Mouse (Mus musculus) stomach, postnatal 0 days (tissue): Measurements from ENCODE around the gene Chst4.

Source experiments
- CTCF ChIP-seq: IDR thresholded peaks from 2 replicates; pipeline ENCODE4 v1.5.1; 2016; ENCODE audit warnings: antibody characterized with exemption, low read depth, mild to moderate bottlenecking, moderate library complexity
- EP300 ChIP-seq: optimal IDR thresholded peaks from 2 replicates; pipeline ENCODE3; 2016; ENCODE audit warnings: antibody characterized with exemption

- no peak for TF ChIP-seq EP300
- TF ChIP-seq CTCF, result no peak
Measured at GRCm38 (mm10) chr8:109979339-109979738, 60.2 kb downstream of the Chst4 start.
